Mouse (Mus musculus) hindbrain, embryonic 15.5 days (tissue): ENCODE measurements around the gene Trim17. TPM values are rescaled to one million over a fixed set of nuclear protein-coding genes. Genes with fewer than 3 reads are reported as not detected.

Experiments used
- ATAC-seq: fragments of 200-750 bp; cut with Nextera tagmentation; 2 replicates; pipeline ENCODE4 v1.8.0; 2017; ENCODE audit warnings: low read depth, moderate number of reproducible peaks, moderate TSS enrichment; ENCODE audit not compliant: low FRiP score
- H3K27ac ChIP-seq: fragments of 300-500 bp; sonication (generic); replicated peaks from 2 replicates; pipeline ENCODE4 v1.5.1; 2015; ENCODE audit warnings: mild to moderate bottlenecking, inconsistent platforms
- H3K27me3 ChIP-seq: fragments of 300-500 bp; sonication (generic); 2 replicates; pipeline ENCODE4 v1.6.1; 2015; ENCODE audit warnings: control low read depth, inconsistent platforms
- H3K36me3 ChIP-seq: fragments of 300-500 bp; sonication (generic); 2 replicates; pipeline ENCODE4 v1.6.1; 2015; ENCODE audit warnings: control low read depth, inconsistent platforms
- H3K4me1 ChIP-seq: fragments of 300-500 bp; sonication (generic); replicated peaks from 2 replicates; pipeline ENCODE4 v1.6.1; 2015; ENCODE audit warnings: control low read depth, inconsistent platforms
- H3K4me2 ChIP-seq: fragments of 300-500 bp; sonication (generic); 2 replicates; pipeline ENCODE4 v1.6.1; 2015; ENCODE audit warnings: moderate library complexity, mild to moderate bottlenecking, inconsistent platforms
- H3K4me3 ChIP-seq: fragments of 300-500 bp; sonication (generic); 2 replicates; pipeline ENCODE4 v1.5.1; 2015; ENCODE audit warnings: mild to moderate bottlenecking, inconsistent platforms
- H3K9ac ChIP-seq: fragments of 300-500 bp; sonication (generic); 2 replicates; pipeline ENCODE4 v1.6.1; 2015; ENCODE audit warnings: inconsistent platforms
- H3K9me3 ChIP-seq: fragments of 300-500 bp; sonication (generic); 2 replicates; pipeline ENCODE4 v1.6.1; 2016; ENCODE audit warnings: control low read depth, inconsistent platforms
- WGBS: fragments of 180-500 bp; shearing (Covaris S2); methylation state at CpG from one replicate; pipeline ENCODE4 v1.1.7; 2015; 5-methylcytosine and 5-hydroxymethylcytosine counted together
- polyA plus RNA-seq: library from polyadenylated mRNA; unstranded; fragments of >200 nt; fragmentation: Nextera tagmentation; extraction: Ambion mirVana; gene quantifications from 2 replicates; pipeline ENCODE4 v1.2.1, GENCODE M21; 2015

Gene Trim17
- polyA plus RNA-seq, 1 experiment from 2014 or later: 1.4 TPM

- H3K4me3 ChIP-seq: no peak overlapping the region
- peak overlapping the region; percentile 38 for H3K4me2 ChIP-seq
- H3K27ac ChIP-seq: 0 out of 2 replicates have a peak overlapping the region, but pooled peaks have one; percentile 9
- no peaks in the 10 kb centered on the region for H3K9me3 ChIP-seq
- no peaks in the 10 kb centered on the region for H3K27me3 ChIP-seq
- WGBS: 34% methylated on average over 20 of the region's 20 CpGs
- peaks cover 6% of the 10 kb centered on the region; the same call in 1 of the 2 replicates for H3K4me1 ChIP-seq
- H3K36me3 ChIP-seq: peaks cover 23% of the 10 kb centered on the region
- peak; percentile 64 for ATAC-seq
- no peak overlapping the region for H3K9ac ChIP-seq
Measured at GRCm38 (mm10) chr11:58927790-58928651, 26.5 kb upstream of the Trim17 start.

GRCm38 (mm10) chr11:58929055-58929454, 25.4 kb upstream of the Trim17 start:
- H3K4me3 ChIP-seq: no peak overlapping the region
- WGBS: 69% methylated on average over 4 of the region's 4 CpGs
- ATAC-seq: no peak
- H3K27me3 ChIP-seq: no peaks in the 10 kb centered on the region
- H3K27ac ChIP-seq: no peak overlapping the region
- H3K36me3 ChIP-seq: peaks cover 32% of the 10 kb centered on the region
- peaks cover 6% of the 10 kb centered on the region; the same call in 1 of the 2 replicates for H3K4me1 ChIP-seq
- H3K4me2 ChIP-seq: no peak overlapping the region
- H3K9ac ChIP-seq: no peak overlapping the region
- no peaks in the 10 kb centered on the region for H3K9me3 ChIP-seq

- Histone ChIP-seq H3K4me3 (no peak overlapping the region), H3K27me3 (no peaks in the 10 kb centered on the region), H3K4me2 (no peak overlapping the region), H3K9me3 (no peaks in the 10 kb centered on the region), H3K4me1 (peaks cover 6% of the 10 kb centered on the region; the same call in 1 of the 2 replicates), H3K27ac (no peak overlapping the region), H3K36me3 (peaks cover 38% of the 10 kb centered on the region), H3K9ac (no peak overlapping the region)
- no peak for ATAC-seq
- 67% methylated on average over 3 of the region's 3 CpGs for WGBS
Measured at GRCm38 (mm10) chr11:58929641-58930040, 24.8 kb upstream of the Trim17 start.

- no peak overlapping the region for H3K4me2 ChIP-seq
- peaks cover 6% of the 10 kb centered on the region; the same call in 1 of the 2 replicates for H3K4me1 ChIP-seq
- H3K36me3 ChIP-seq: peaks cover 42% of the 10 kb centered on the region
- no peak overlapping the region for H3K9ac ChIP-seq
- H3K9me3 ChIP-seq: no peaks in the 10 kb centered on the region
- no peak overlapping the region for H3K4me3 ChIP-seq
- WGBS: 96% methylated on average over 3 of the region's 3 CpGs
- no peak overlapping the region for H3K27ac ChIP-seq
- no peaks in the 10 kb centered on the region for H3K27me3 ChIP-seq
- no peak for ATAC-seq
Measured at GRCm38 (mm10) chr11:58930254-58930653, 24.2 kb upstream of the Trim17 start.

- Histone ChIP-seq H3K36me3 (peaks cover 53% of the 10 kb centered on the region), H3K27ac (no peak overlapping the region), H3K27me3 (no peaks in the 10 kb centered on the region), H3K9ac (no peak overlapping the region), H3K4me1 (peaks cover 17% of the 10 kb centered on the region), H3K4me2 (no peak overlapping the region), H3K4me3 (no peak overlapping the region), H3K9me3 (no peaks in the 10 kb centered on the region)
- no peak for ATAC-seq
- 83% methylated on average over 4 of the region's 4 CpGs for WGBS
Measured at GRCm38 (mm10) chr11:58931576-58931975, 22.9 kb upstream of the Trim17 start.

- peak overlapping the region; percentile 95 for H3K27ac ChIP-seq
- peaks cover 35% of the 10 kb centered on the region for H3K36me3 ChIP-seq
- peak overlapping the region; percentile 71 for H3K4me2 ChIP-seq
- H3K9me3 ChIP-seq: no peaks in the 10 kb centered on the region
- H3K4me3 ChIP-seq: peak overlapping the region; percentile 97
- H3K9ac ChIP-seq: peak overlapping the region; percentile 99
- no peaks in the 10 kb centered on the region for H3K27me3 ChIP-seq
- peak; percentile 0; the same call in 1 of the 2 replicates for ATAC-seq
- WGBS: under 1% methylated on average over 13 of the region's 13 CpGs
- peaks cover 34% of the 10 kb centered on the region for H3K4me1 ChIP-seq
Measured at GRCm38 (mm10) chr11:58937909-58938308, 16.6 kb upstream of the Trim17 start.

GRCm38 (mm10) chr11:58938322-58939087, 16.0 kb upstream of the Trim17 start, which contains the start of gene Rnf187:
TSS of gene Rnf187 (minus strand) at chr11:58938916.
- under 1% methylated on average over 94 of the region's 95 CpGs for WGBS
- peak within 1 kb of the TSS; percentile 97 for H3K4me3 ChIP-seq
- no peaks in the 10 kb centered on the region for H3K9me3 ChIP-seq
- ATAC-seq: peak; percentile 96
- peaks cover 34% of the 10 kb centered on the region for H3K4me1 ChIP-seq
- peak within 1 kb of the TSS; percentile 71 for H3K4me2 ChIP-seq
- peak within 1 kb of the TSS; percentile 95 for H3K27ac ChIP-seq
- no peaks in the 10 kb centered on the region for H3K27me3 ChIP-seq
- peak within 1 kb of the TSS; percentile 99 for H3K9ac ChIP-seq
- peaks cover 30% of the 10 kb centered on the region for H3K36me3 ChIP-seq

- peak overlapping the region; percentile 97 for H3K4me3 ChIP-seq
- WGBS: 11% methylated on average over 6 of the region's 6 CpGs
- peaks cover 34% of the 10 kb centered on the region for H3K4me1 ChIP-seq
- H3K36me3 ChIP-seq: peaks cover 24% of the 10 kb centered on the region
- no peaks in the 10 kb centered on the region for H3K27me3 ChIP-seq
- H3K27ac ChIP-seq: peak overlapping the region; percentile 95
- ATAC-seq: no peak; the same call in 1 of the 2 replicates
- H3K9ac ChIP-seq: peak overlapping the region; percentile 99
- H3K9me3 ChIP-seq: no peaks in the 10 kb centered on the region
- H3K4me2 ChIP-seq: peak overlapping the region; percentile 71
Measured at GRCm38 (mm10) chr11:58939088-58939439, 15.4 kb upstream of the Trim17 start.

GRCm38 (mm10) chr11:58944136-58944535, 10.3 kb upstream of the Trim17 start:
- WGBS: 79% methylated on average over 5 of the region's 5 CpGs
- no peak for ATAC-seq
- no peak overlapping the region for H3K9ac ChIP-seq
- H3K4me3 ChIP-seq: no peak overlapping the region
- no peaks in the 10 kb centered on the region for H3K36me3 ChIP-seq
- peaks cover 11% of the 10 kb centered on the region for H3K4me1 ChIP-seq
- H3K27ac ChIP-seq: no peak overlapping the region
- H3K4me2 ChIP-seq: no peak overlapping the region
- H3K27me3 ChIP-seq: no peaks in the 10 kb centered on the region
- H3K9me3 ChIP-seq: no peaks in the 10 kb centered on the region

- H3K4me3 ChIP-seq: peak overlapping the region; percentile 51
- WGBS: 79% methylated on average over 3 of the region's 3 CpGs
- peak overlapping the region; percentile 99 for H3K27ac ChIP-seq
- H3K27me3 ChIP-seq: no peaks in the 10 kb centered on the region
- peak overlapping the region; percentile 72 for H3K4me2 ChIP-seq
- H3K4me1 ChIP-seq: peaks cover 24% of the 10 kb centered on the region
- no peaks in the 10 kb centered on the region for H3K9me3 ChIP-seq
- peak overlapping the region; percentile 72; the same call in 1 of the 2 replicates for H3K9ac ChIP-seq
- ATAC-seq: no peak
- no peaks in the 10 kb centered on the region for H3K36me3 ChIP-seq
Measured at GRCm38 (mm10) chr11:58947306-58947705, 7.2 kb upstream of the Trim17 start.

- Histone ChIP-seq H3K36me3 (no peaks in the 10 kb centered on the region), H3K27me3 (no peaks in the 10 kb centered on the region), H3K4me2 (peak overlapping the region; percentile 72), H3K9me3 (no peaks in the 10 kb centered on the region), H3K4me3 (peak overlapping the region; percentile 51), H3K4me1 (peaks cover 28% of the 10 kb centered on the region), H3K27ac (peak overlapping the region; percentile 99), H3K9ac (peak overlapping the region; percentile 72)
- 6% methylated on average over 23 of the region's 23 CpGs for WGBS
- peak; percentile 68 for ATAC-seq
Measured at GRCm38 (mm10) chr11:58947798-58948528, 6.5 kb upstream of the Trim17 start.
